Mouse (Mus musculus): ENCODE results near the gene Eloa.

DNA sequence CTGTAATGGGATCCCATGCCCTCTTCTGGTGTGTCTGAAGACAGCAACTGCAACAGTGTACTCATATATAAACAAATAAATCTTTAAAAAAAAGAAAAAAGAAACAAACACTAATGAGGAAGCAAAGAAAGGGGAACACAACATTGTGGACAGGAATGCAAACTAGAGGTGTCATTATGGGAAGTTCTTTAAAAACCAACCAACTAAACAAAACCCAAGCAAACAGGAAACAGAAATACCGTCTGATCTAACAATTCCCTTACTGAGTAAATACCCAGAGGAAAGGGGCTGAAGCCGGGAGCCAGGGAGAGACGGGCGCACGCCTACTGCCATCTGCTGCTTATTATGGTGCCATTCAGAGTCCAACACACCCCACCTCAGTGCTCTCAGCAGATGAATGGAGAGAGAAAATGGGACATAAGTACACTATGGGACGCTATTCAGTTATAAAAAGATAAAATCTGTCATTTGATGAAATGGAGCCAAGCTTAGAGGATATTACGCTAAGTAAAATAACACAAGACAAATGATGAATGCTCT lies 40.0 kb downstream of the Eloa start:
- TF ChIP-seq MAX (IDR thresholded peaks at IDR 0.05): no peak
- TF ChIP-seq MYOG (IDR thresholded peaks at IDR 0.05; ENCODE audit: control insufficient read depth, extremely low read depth, insufficient read length): no peak
- no peak for TF ChIP-seq CTCF (IDR thresholded peaks at IDR 0.05; ENCODE audit: control insufficient read depth, insufficient read depth, insufficient read length)

All from C2C12 (cell line).